Mouse (Mus musculus) kidney, postnatal 4 days (tissue): ENCODE data around the gene Epn2.
A peak's percentile ranks its signal among the peaks of the same experiment; 100 is the strongest.

ENCODE experiments used
- DNase-seq, 2 experiments: peaks; one replicate each; pipeline ENCODE4 v3.0.0; 2021; ENCODE audit warnings: mixed read lengths in 2 of 2

The Epn2 gene

DNA sequence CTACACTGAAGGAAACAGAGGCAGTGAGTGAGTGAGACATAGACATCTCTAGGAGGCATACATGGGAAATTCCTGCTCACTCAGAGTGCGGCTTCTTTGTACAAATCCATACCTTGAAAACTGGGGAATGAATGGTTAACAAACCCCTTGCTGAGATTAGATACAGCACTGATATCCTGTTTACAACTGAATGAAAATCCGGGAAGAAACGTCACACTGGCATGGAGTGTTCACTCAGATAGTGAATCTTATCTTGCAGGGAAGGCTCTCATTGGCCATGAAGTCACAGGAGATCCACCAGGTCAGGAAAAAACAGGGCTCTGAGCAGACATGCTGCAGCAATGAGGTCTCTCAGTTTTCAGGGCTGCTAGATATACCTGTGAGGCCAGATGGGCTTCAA lies 42.5 kb downstream of the Epn2 start:
- DNase-seq, result no peak

DNA sequence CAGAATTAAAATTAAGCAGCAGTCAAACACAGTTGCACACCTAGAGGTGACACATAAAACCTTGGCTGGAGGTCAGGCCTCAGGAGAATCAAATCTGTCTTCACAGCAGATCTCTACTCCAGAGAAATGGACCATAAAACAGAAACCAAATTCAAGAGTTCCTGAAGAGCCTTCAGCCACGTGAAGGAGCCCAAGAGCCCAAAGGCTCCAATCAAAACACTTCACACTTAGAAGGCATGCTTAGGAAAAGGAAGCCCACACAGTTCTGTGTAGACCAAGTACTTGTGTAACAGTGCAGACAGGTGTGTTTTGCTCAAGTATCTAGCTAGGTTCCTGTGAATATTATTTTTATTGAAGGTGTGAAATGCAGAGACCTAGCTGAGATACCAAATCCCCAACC lies 44.0 kb downstream of the Epn2 start:
- DNase-seq, result no peak

GRCm38 (mm10) chr11:61533571-61533970 lies 45.9 kb downstream of the Epn2 start:
- peak; percentile 38 to 59 for DNase-seq

DNA sequence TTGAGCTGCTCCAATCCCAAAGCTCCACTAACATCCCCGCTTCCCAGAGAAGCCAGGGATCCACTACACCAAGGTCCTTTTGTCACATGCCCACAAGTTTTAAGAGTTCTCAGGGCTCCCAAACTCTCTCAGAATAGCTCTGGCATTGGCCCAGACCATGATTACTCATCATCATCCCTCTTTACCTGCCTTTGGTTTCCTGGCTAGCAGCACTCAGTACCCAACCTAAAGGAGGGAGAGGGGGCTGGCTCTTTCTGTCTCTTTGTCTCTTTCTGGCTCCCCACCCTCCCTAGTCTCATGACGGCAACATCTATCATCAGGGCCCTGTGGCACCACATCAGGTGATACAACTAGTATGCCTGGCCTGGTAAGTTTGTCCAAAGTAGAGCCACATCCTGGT lies 46.7 kb downstream of the Epn2 start:
- DNase-seq, result no peak

- peak; percentile 36 to 57 for DNase-seq
Measured at GRCm38 (mm10) chr11:61529268-61529713, 50.2 kb downstream of the Epn2 start.

GRCm38 (mm10) chr11:61526872-61527271 lies 52.6 kb downstream of the Epn2 start:
- DNase-seq, result no peak

- DNase-seq, result no peak
Measured at GRCm38 (mm10) chr11:61519484-61520107, 59.9 kb downstream of the Epn2 start.

- no peak for DNase-seq
Measured at GRCm38 (mm10) chr11:61518871-61519270, 60.6 kb downstream of the Epn2 start.

- no peak for DNase-seq
Measured at GRCm38 (mm10) chr11:61517971-61518370, 61.5 kb downstream of the Epn2 start.

DNA sequence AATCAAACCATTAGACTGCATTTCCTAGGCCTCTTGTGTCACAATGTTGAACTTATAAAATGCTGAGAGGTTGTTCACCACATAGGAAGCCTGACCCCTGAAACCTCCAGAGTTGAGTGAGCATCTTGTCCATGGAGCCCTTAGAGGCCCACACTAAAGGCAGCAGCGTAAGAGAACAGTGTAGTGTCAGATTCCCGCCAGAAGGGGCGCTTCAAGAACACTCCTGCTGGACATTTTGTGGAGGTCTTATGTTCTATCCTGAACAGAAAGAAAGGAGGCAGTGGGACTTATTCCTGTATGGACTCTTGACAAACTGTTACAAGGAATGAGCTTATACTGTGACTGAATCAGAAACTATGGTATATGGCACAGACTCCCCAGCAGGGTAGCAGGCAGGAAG lies 64.5 kb downstream of the Epn2 start:
- DNase-seq, result peak; percentile 76 to 79

- peak; percentile 95 to 96 for DNase-seq
Measured at GRCm38 (mm10) chr11:61504713-61505257, 74.7 kb downstream of the Epn2 start, which contains the start of gene B9d1. B9d1 (plus strand) TSS chr11:61505144.

GRCm38 (mm10) chr11:61503933-61504332 lies 75.6 kb downstream of the Epn2 start:
- DNase-seq, result no peak

DNA sequence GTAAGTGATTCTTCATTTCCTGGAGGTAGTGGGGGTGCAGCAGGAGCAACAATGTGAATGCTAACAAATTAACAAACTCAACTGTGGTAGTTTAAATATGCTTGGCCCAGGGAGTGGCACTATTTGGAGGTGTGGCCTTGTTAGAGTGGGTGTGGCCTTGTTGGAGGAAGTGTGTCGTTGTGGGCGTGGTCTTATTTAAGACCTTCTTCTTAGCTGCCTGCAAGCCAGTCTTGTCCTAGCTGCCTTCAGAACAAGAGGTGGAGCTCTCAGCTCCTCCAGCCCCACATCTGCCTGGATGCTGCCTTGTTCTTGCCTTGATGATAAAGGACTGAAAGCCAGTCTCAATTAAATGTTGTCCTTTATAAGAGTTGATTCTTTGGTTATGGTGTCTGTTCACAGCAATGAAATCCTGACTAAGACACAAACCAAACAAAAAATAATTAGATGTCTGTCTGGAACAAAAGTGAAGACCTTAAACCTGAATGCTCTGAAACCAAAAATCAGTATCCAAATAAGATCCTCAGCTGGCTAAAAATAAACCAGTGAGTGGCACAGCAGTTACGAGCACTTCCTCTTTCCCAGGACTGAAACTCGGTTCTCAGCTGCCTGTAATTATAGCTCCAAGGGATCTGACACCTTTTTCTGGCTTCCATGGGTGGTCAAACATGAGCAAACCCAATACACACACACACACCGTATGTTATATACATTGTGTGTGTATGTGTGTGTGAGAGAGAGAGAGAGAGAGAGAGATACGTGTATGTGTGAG lies 80.6 kb downstream of the Epn2 start:
- DNase-seq, result no peak

DNA sequence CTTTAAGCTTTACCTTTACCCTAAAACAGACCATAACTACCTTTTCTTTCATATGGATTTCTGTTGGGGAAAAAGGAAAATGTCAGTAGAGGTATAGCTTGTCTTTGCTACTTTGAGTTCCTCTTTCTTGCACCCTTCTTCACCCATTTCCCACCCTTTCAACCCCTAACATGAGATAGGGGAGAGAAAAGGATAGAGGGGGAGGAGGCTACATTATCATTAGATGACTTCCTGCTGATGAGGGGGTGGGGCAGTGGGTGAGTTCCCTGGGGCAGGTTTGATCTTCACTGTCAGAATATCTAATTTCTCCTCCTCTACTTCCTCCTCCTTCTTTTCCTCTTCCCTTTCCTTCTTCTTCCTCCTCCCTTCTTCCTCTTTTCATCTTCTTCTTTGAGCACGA lies 82.0 kb downstream of the Epn2 start:
- DNase-seq, result no peak

DNA sequence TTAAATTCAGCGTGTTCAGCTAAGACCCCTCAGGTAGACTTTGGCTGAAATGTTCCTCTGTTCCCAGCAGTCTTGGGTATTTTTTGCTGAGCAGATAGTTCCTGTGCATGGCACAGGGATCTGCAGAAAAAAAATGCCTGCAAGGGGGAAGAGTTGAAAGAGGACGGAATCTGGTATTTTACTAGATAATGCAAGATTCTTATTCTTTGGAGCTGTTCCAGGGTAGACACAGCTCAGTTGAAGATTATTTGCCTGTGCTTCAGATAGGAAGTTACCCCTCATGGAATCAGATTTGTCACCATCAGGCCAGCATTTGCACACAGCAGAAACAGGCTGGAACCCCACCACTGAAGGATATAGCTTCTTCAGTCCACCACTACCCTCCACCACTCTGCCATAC lies 84.0 kb downstream of the Epn2 start:
- no peak for DNase-seq

DNA sequence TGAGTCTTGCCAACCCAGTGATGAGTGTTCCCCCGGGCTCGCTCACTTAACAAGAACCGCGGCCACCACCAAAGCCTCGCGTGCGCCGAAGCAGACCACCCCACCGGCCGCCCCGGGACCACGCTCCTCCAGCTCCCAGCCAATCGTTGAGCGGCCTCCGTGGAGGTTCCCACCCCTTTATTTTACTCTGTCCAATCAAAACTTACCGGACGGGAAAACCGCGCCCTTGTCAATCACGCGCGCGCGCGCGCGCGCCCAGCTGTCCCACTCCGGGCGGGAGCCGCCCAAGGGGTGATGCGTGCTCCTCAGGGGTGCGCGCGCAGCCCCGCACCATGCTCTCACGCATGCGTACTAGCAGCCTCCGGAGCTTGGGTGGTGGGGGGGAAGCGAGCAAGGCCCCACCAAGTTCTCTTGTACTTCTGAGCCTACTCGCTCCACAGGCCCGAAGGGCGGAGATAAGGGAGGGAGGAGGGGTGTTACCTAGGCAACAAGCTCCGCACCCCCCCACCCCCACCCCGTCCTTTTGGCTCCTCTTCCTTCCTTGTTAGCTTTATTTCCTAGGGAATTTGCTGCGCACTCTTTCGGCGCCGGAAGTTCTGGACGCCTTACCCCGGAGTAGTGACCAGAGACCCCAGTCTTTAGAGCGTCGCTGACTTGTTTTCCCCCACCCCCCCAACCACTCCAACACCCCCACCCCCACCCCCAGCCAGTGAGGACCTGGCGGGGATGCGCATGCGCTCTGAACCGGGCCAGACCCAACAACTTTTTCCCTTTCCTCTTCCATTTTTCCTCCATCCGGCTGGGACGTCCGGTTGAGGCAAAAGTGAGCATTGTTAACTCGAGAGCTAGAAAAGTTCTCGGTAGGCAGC lies 85.1 kb downstream of the Epn2 start, which contains the start of gene Mapk7:
Gene Mapk7, minus strand, starts transcription at position 278 of the 869 bp plus-strand sequence.
- DNase-seq, result peak; percentile 99

GRCm38 (mm10) chr11:61493525-61494128 lies 85.9 kb downstream of the Epn2 start:
- peak; percentile 54 to 67 for DNase-seq

DNA sequence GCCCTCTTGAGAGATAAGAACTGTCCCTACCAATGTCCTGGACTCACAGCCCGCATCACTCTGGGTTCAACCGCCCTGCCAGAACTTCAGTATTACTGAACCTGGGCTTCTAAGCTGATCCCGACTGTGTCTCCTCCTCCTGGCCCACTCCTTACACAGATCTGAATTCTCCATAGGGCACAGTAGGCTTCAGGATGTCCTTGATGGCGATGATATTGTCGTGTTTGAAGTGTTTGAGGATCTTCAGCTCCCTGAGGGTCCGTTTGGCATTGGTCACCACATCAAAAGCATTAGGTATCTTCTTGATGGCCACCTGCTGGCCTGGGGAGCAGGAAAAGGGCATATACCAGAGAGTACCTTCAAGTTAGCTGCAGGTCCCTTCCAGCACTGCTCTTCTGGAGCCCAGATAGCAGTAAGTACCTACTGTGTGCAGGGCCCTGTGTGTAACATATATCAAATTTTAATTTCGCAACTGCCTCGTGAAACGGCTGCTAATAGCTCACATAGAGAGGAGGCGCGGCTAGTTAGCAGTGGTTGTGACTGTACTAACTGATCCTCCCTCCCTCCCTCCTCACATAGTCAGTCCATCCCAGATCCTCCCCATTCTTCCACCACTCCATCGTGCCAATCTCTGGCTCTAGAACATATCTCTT lies 86.6 kb downstream of the Epn2 start:
- DNase-seq, result no peak

DNA sequence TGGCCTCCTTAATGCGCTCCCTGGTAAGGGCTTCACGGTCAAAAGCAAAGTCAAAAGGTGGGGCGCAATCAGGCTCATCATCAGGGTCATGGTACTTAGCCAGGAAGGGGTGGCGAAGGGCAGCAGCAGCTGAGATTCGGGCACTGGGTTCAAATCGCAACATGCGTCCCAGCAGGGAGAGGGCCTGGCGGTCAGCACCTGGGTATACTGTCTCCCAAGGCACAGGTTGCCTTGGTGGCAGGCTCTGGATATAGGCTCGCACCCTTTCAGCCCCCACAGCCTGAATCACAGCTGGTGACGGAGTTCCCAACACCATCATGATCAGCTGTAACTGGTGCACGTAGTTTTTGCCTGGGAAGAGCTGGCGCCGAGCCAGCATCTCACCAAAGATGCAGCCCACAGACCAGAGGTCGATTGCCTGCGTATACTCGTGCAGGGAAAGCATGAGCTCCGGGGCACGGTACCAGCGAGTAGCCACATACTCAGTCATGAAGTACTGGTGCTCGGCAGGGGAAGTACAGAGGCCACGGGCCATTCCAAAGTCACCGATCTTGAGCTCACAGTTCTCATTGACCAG lies 88.5 kb downstream of the Epn2 start:
- no peak for DNase-seq

- no peak for DNase-seq
Measured at GRCm38 (mm10) chr11:61489874-61490273, 89.6 kb downstream of the Epn2 start.

DNA sequence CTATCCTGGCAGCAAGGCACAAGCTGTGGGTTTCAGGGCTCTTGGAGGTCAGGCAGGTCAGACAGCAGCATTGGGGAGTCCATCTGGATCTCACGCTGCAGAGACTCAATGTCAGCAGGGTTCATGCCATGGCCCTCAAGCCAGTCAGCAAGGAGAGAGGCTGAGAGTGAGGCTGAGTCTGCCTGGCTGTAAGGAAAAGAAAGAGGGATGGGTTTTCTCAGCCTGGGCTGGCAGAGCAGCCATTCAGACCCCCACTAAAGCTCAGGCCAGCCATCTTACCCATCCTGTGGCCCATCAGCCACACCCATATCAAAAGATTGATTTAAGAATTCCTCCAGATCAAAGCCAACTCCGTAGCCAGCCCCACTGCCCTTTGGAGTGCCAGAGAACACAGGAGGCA lies 90.4 kb downstream of the Epn2 start:
- DNase-seq, result no peak

GRCm38 (mm10) chr11:61487936-61488335 lies 91.6 kb downstream of the Epn2 start:
- DNase-seq, result no peak
